Mouse (Mus musculus) midbrain, embryonic 11.5 days (tissue): ENCODE measurements around the gene Ifna6. TPM values are rescaled to one million over a fixed set of nuclear protein-coding genes. Genes with fewer than 3 reads are reported as not detected.
"Not testable (repeated sequence)": the region's sequence is repeated elsewhere in the genome, so short reads cannot be mapped to it uniquely, and the experiment has no call there.

Source experiments
- ATAC-seq: fragments of 200-750 bp; cut with Nextera tagmentation; 2 replicates; pipeline ENCODE4 v1.8.0; 2017; ENCODE audit warnings: moderate TSS enrichment, moderate library complexity; ENCODE audit not compliant: low FRiP score
- DNase-seq: peaks from one replicate; pipeline ENCODE4 v3.0.0; 2015; ENCODE audit warnings: low spot score; ENCODE audit errors: missing footprints
- H3K27ac ChIP-seq: fragments of 300-500 bp; sonication (generic); 2 replicates; pipeline ENCODE4 v1.5.1; 2014; ENCODE audit warnings: low read depth, low read length
- H3K27me3 ChIP-seq: fragments of 300-500 bp; sonication (generic); 2 replicates; pipeline ENCODE4 v1.6.1; 2014; ENCODE audit warnings: mild to moderate bottlenecking, low read length, moderate library complexity, mixed read lengths; ENCODE audit not compliant: control insufficient read depth, insufficient read depth
- H3K36me3 ChIP-seq: fragments of 300-500 bp; sonication (generic); 2 replicates; pipeline ENCODE4 v1.6.1; 2014; ENCODE audit warnings: mild to moderate bottlenecking, low read length, moderate library complexity, mixed read lengths; ENCODE audit not compliant: control insufficient read depth, insufficient read depth
- H3K4me1 ChIP-seq: fragments of 300-500 bp; sonication (generic); 2 replicates; pipeline ENCODE4 v1.6.1; 2014; ENCODE audit warnings: low read length; ENCODE audit not compliant: control insufficient read depth, insufficient read depth
- H3K4me2 ChIP-seq: fragments of 300-500 bp; sonication (generic); 2 replicates; pipeline ENCODE4 v1.6.1; 2014; ENCODE audit warnings: mild to moderate bottlenecking, moderate library complexity
- H3K4me3 ChIP-seq: fragments of 300-500 bp; sonication (generic); 2 replicates; pipeline ENCODE4 v1.5.1; 2014; ENCODE audit warnings: low read depth, low read length
- H3K9ac ChIP-seq: fragments of 300-500 bp; sonication (generic); 2 replicates; pipeline ENCODE4 v1.6.1; 2014; ENCODE audit warnings: low read length
- H3K9me3 ChIP-seq: fragments of 300-500 bp; sonication (generic); 2 replicates; pipeline ENCODE4 v1.6.1; 2016; ENCODE audit warnings: low read length; ENCODE audit not compliant: control insufficient read depth
- WGBS: fragments of 180-500 bp; shearing (Covaris S2); extraction: QIAGEN DNeasy Blood & Tissue Kit; methylation state at CpG from one replicate; pipeline ENCODE4 v1.1.7; 2014; 5-methylcytosine and 5-hydroxymethylcytosine counted together
- polyA plus RNA-seq: library from polyadenylated mRNA; unstranded; fragments of >200 nt; fragmentation: Nextera tagmentation; extraction: Ambion mirVana; gene quantifications from 2 replicates; pipeline ENCODE4 v1.2.1, GENCODE M21; 2014

Gene Ifna6
- polyA plus RNA-seq, 1 experiment from 2014 or later: not detected

GRCm38 (mm10) chr4:88797097-88797496, 30.1 kb upstream of the Ifna6 start, which contains the start of gene Gm13279:
Gm13279 (plus strand) TSS chr4:88797397.
- not testable (repeated sequence) for DNase-seq, H3K4me3 ChIP-seq, H3K27me3 ChIP-seq, H3K9ac ChIP-seq, H3K9me3 ChIP-seq, H3K27ac ChIP-seq, ATAC-seq, H3K36me3 ChIP-seq, H3K4me2 ChIP-seq, H3K4me1 ChIP-seq
- WGBS: no CpG with 5 or more reads among the region's 28 CpGs

DNA sequence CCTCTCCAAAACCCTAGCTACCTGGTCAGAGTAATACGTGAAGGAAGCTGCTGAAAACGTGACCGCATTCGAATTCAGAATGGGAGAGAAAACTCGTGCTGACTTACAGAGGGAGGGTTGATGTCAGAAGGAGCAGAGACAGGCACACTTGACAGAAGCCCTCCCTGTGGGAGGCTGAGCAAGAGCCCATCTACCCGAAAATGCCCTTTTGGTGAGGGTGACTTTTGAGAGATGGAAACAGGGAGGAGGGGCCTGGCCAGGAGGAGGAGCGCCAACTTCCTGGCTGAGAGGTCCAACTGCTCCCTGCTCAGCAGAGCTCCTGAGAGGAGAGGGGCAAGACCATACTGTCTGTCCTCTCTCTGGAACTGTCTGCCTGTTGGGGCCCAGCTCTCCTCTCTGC, 27.9 kb upstream of the Ifna6 start, which contains the start of gene Gm13285:
TSS of gene Gm13285 (plus strand) at position 301 of the 400 bp plus-strand sequence.
- not testable (repeated sequence) for H3K4me1 ChIP-seq, H3K4me3 ChIP-seq, H3K4me2 ChIP-seq, H3K27me3 ChIP-seq, ATAC-seq, H3K9ac ChIP-seq, H3K36me3 ChIP-seq, DNase-seq, H3K27ac ChIP-seq, H3K9me3 ChIP-seq
- 7% methylated on average over 3 of the region's 7 CpGs for WGBS

GRCm38 (mm10) chr4:88802954-88803353, 24.3 kb upstream of the Ifna6 start, which contains the start of gene Gm13287:
Gm13287 (plus strand) TSS chr4:88803254.
- not testable (repeated sequence) for H3K9ac ChIP-seq, H3K27me3 ChIP-seq, H3K36me3 ChIP-seq, H3K4me3 ChIP-seq, H3K4me2 ChIP-seq, DNase-seq, H3K9me3 ChIP-seq, H3K27ac ChIP-seq, H3K4me1 ChIP-seq, ATAC-seq
- WGBS: no CpG with 5 or more reads among the region's 29 CpGs

- ATAC-seq, H3K36me3 ChIP-seq, DNase-seq, H3K27me3 ChIP-seq, H3K4me1 ChIP-seq, H3K4me3 ChIP-seq, H3K4me2 ChIP-seq, H3K9me3 ChIP-seq, H3K9ac ChIP-seq, H3K27ac ChIP-seq: not testable (repeated sequence)
- WGBS: no CpG with 5 or more reads among the region's 8 CpGs
Measured at GRCm38 (mm10) chr4:88805231-88805630, 22.0 kb upstream of the Ifna6 start, which contains the start of gene Gm13288. Gm13288 (plus strand) TSS chr4:88805531.

DNA sequence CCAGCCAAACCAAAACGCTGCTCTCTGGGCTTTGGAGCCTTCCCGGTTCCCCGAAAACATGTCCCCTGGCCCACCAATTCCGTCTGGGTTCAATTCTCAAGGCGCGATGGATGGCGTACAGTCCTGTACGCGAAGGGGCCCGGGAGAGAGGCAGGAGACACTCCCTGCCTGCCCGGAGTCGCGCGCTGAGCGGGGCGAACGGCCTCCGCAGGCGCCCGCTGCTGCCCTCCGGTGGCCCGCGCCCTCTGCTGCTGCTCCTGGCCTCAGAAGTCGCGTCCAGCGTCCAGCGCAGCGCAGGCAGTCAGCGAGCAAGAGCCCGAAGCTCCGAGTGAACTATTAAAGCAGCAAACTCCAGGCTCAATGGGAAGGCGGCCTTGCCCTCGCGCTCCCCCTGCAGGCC, 21.5 kb upstream of the Ifna6 start:
- DNase-seq, H3K9me3 ChIP-seq, ATAC-seq, H3K4me3 ChIP-seq, H3K27me3 ChIP-seq, H3K4me1 ChIP-seq, H3K27ac ChIP-seq, H3K9ac ChIP-seq, H3K4me2 ChIP-seq, H3K36me3 ChIP-seq: not testable (repeated sequence)
- WGBS: 0% methylated on average over 11 of the region's 34 CpGs

DNA sequence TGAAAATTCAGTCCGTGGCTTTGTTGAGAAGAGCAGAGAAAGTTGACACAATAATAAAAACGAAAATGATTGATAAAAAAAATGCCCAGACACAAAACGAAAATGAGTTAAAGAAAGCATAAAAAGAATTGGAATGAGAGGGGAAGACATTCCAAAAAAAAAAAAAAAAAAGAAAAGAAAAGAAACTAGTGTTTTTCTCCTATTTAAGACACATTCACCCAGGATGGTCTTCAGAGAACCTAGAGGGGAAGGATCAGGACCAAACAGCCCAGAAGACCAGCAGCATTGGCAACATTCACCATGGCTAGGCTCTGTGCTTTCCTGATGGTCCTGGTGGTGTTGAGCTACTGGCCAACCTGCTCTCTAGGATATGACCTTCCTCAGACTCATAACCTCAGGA, 11.3 kb upstream of the Ifna6 start, which contains the start of gene Ifna7:
TSS of gene Ifna7 (plus strand) at position 301 of the 400 bp plus-strand sequence.
- no peak within 1 kb of the TSS for H3K4me3 ChIP-seq
- DNase-seq (no peak), ATAC-seq (no peak)
- WGBS: 61% methylated on average over 3 of the region's 3 CpGs
- H3K27me3 ChIP-seq: no peaks in the 10 kb centered on the region
- H3K27ac ChIP-seq: no peak within 1 kb of the TSS
- H3K9ac ChIP-seq: no peak within 1 kb of the TSS
- H3K9me3 ChIP-seq: no peaks in the 10 kb centered on the region
- H3K4me2 ChIP-seq: no peak within 1 kb of the TSS
- no peaks in the 10 kb centered on the region for H3K4me1 ChIP-seq
- no peaks in the 10 kb centered on the region for H3K36me3 ChIP-seq

DNA sequence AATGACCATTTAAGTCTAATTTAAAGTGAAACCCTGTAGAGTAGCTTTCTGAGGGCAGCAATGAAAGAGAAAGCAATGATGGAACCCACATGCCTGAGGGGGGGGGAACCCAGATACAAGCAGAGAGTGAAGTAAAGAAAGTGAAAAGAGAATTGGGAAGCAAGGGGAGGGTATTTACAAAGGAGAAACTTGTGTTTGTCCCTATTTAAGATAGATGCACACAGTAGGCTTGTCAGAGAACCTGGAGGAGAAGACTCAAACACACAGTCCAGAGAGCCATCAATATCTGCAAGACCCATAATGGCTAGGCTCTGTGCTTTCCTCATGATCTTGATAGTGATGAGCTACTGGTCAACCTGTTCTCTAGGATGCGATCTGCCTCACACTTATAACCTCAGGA, 7.6 kb upstream of the Ifna6 start, which contains the start of gene Ifna11:
TSS of gene Ifna11 (plus strand) at position 301 of the 400 bp plus-strand sequence.
- no peak within 1 kb of the TSS for H3K27ac ChIP-seq
- H3K27me3 ChIP-seq: no peaks in the 10 kb centered on the region

DNA sequence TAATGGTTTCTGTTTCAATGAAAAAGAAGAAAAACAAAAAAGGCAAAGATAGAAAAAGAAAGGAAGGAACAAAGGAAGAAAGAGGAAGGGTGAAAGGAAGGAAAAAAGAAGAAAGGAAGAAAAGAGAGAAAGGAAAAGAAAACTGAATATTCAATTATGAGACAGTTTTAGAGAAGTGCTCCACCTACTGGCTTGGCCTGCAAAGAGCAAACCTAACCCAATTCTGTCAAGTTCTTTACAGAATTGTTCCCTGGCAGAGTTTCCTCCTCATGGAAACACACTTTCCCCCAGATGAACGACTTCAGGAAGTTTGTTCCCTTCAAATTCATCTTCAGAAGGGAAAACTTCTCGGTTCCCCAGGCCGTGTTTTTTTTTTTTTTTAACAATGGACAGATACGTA, 4.2 kb upstream of the Ifna6 start:
- DNase-seq (no peak), ATAC-seq (no peak)
- H3K9me3 ChIP-seq: no peaks in the 10 kb centered on the region
- WGBS: 30% methylated on average over 4 of the region's 4 CpGs
- H3K27me3 ChIP-seq: no peaks in the 10 kb centered on the region
- H3K4me1 ChIP-seq: no peaks in the 10 kb centered on the region
- H3K9ac ChIP-seq: no peak overlapping the region
- no peak overlapping the region for H3K4me3 ChIP-seq
- no peaks in the 10 kb centered on the region for H3K36me3 ChIP-seq
- no peak overlapping the region for H3K4me2 ChIP-seq
- no peak overlapping the region for H3K27ac ChIP-seq

More for the DNA sequence above, 7.6 kb upstream of the Ifna6 start, which contains the start of gene Ifna11:
- Histone ChIP-seq H3K9me3 (no peaks in the 10 kb centered on the region), H3K4me2 (no peak within 1 kb of the TSS), H3K4me3 (no peak within 1 kb of the TSS), H3K36me3 (no peaks in the 10 kb centered on the region), H3K4me1 (no peaks in the 10 kb centered on the region), H3K9ac (no peak within 1 kb of the TSS)
- DNase-seq (no peak), ATAC-seq (no peak)
- WGBS: 78% methylated on average over 1 of the region's 1 CpGs

DNA sequence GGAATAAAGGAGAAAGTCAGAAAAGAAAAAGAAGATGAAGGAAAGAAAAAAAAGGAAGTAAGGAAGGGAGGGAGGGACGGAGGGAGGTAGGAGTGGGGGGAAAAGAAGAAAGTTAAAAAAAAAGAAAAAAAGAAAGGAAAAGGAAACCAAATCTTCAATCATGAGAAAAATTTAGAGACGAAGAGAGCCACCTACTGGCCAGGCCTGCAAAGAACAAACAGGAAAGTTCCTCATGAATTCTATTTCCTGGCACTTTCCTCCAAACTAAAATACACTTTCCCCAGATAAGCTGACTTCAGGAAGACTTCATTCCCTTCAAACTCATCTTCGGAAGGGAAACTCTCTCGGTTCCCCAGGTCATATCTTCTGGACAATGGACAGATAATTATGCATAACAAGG, 3.3 kb downstream of the Ifna6 start:
- Histone ChIP-seq H3K36me3 (no peaks in the 10 kb centered on the region), H3K9me3 (no peaks in the 10 kb centered on the region), H3K27ac (no peak overlapping the region), H3K4me1 (no peaks in the 10 kb centered on the region), H3K27me3 (no peaks in the 10 kb centered on the region), H3K4me2 (no peak overlapping the region), H3K4me3 (no peak overlapping the region), H3K9ac (no peak overlapping the region)
- DNase-seq: no peak
- WGBS: 31% methylated on average over 4 of the region's 4 CpGs
- no peak for ATAC-seq
